Mouse (Mus musculus) thymus, adult 2 months (tissue): ENCODE results near the gene Clta.

Experiments used
- CTCF ChIP-seq: fragments of 200-500 bp; IDR thresholded peaks from 2 replicates; pipeline ENCODE4 v1.5.1; 2012; ENCODE audit warnings: mild to moderate bottlenecking, control low read depth, low read length, moderate library complexity, borderline replicate concordance; ENCODE audit not compliant: control insufficient read depth, poor library complexity, insufficient read depth; ENCODE audit errors: extremely low read depth
- POLR2A ChIP-seq: fragments of 200-500 bp; IDR thresholded peaks from 2 replicates; pipeline ENCODE4 v1.6.1; 2012; ENCODE audit warnings: mild to moderate bottlenecking, low read length, control low read depth, moderate library complexity; ENCODE audit not compliant: control insufficient read depth, poor library complexity, insufficient read depth; ENCODE audit errors: extremely low read depth

GRCm38 (mm10) chr4:44028303-44029135 is 24.3 kb downstream of the Clta start:
- no peak for TF ChIP-seq CTCF
- no peak for TF ChIP-seq POLR2A
